Comparison of ENCODE assay signal across 7 mouse cellular contexts in genomic region chr16:31081125-31081664, GRCm38 (mm10). TPM values are rescaled to one million over a fixed set of nuclear protein-coding genes. Genes with fewer than 3 reads are reported as not detected.
DNase-seq lines count a peak whose midpoint lies in the region; ATAC-seq lines count a peak whose summit lies in the region.

Gene Xxylt1, minus strand, starts transcription at chr16:31081432.

- intact Hi-C loops in left cerebral cortex, postnatal 36 days (cut with DNase I), result loop anchor here (5.0 kb wide), 1 partner anchor 271 kb away; no protein-coding TSS in a partner anchor

- H3K4me1 ChIP-seq in intestine, embryonic 16.5 days (ENCODE audit: control insufficient read depth, insufficient read depth, low read length), result peaks cover 7% of the 10 kb centered on the region
- H3K4me1 ChIP-seq in midbrain, embryonic 11.5 days (ENCODE audit: control insufficient read depth, insufficient read depth, low read length), result peaks cover 5% of the 10 kb centered on the region

- peak within 1 kb of the TSS; percentile 79 for H3K9ac ChIP-seq in intestine, embryonic 16.5 days (ENCODE audit: low read depth, low read length)
- H3K9ac ChIP-seq in midbrain, embryonic 11.5 days (ENCODE audit: low read length), result peak within 1 kb of the TSS; percentile 79

- no peaks in the 10 kb centered on the region for H3K36me3 ChIP-seq in intestine, embryonic 16.5 days (ENCODE audit: control insufficient read depth, insufficient read depth, low read length)
- no peaks in the 10 kb centered on the region for H3K36me3 ChIP-seq in midbrain, embryonic 11.5 days (ENCODE audit: control insufficient read depth, insufficient read depth, low read length)

- peak; percentile 97 for ATAC-seq in intestine, embryonic 16.5 days
- peak; percentile 99 for ATAC-seq in midbrain, embryonic 11.5 days (ENCODE audit: low FRiP score)

- peak within 1 kb of the TSS; percentile 93 for H3K27ac ChIP-seq in intestine, embryonic 16.5 days (ENCODE audit: low read length)
- H3K27ac ChIP-seq in midbrain, embryonic 11.5 days (ENCODE audit: low read depth, low read length), result peak within 1 kb of the TSS; percentile 78

- DNase-seq in adrenal gland, adult 8-10 months, result peak; percentile 90
- DNase-seq in embryo, embryonic 9.5 days (ENCODE audit: extremely low spot score), result peak; percentile 94
- peak; percentile 89 to 95 for DNase-seq in gastrocnemius, postnatal 4 days (ENCODE audit: low spot score in 2 of 2)
- DNase-seq in left cerebral cortex, postnatal 36 days (ENCODE audit: low spot score in 2 of 2), result peak; percentile 94 to 97
- DNase-seq in midbrain, embryonic 11.5 days (ENCODE audit: low spot score, missing footprints), result peak; percentile 99
- DNase-seq in skeletal muscle tissue, adult 2 months (ENCODE audit: low read depth, low spot score), result peak; percentile 85

- H3K4me3 ChIP-seq in intestine, embryonic 16.5 days (ENCODE audit: low read length), result peak within 1 kb of the TSS; percentile 82
- peak within 1 kb of the TSS; percentile 76 for H3K4me3 ChIP-seq in midbrain, embryonic 11.5 days (ENCODE audit: low read depth, low read length)

- no peaks in the 10 kb centered on the region for H3K27me3 ChIP-seq in intestine, embryonic 16.5 days (replicated peaks; ENCODE audit: control insufficient read depth, insufficient read depth, low read length)
- no peaks in the 10 kb centered on the region for H3K27me3 ChIP-seq in midbrain, embryonic 11.5 days (ENCODE audit: control insufficient read depth, insufficient read depth, low read length)

- H3K4me2 ChIP-seq in intestine, embryonic 16.5 days (ENCODE audit: low read depth, low read length), result peak within 1 kb of the TSS; percentile 98
- peak within 1 kb of the TSS; percentile 99 for H3K4me2 ChIP-seq in midbrain, embryonic 11.5 days

- under 1% methylated on average over 51 of the region's 54 CpGs for WGBS in intestine, embryonic 16.5 days
- WGBS in midbrain, embryonic 11.5 days, result under 1% methylated on average over 54 of the region's 54 CpGs

- H3K9me3 ChIP-seq in intestine, embryonic 16.5 days (ENCODE audit: control insufficient read depth, low read length), result no peaks in the 10 kb centered on the region
- H3K9me3 ChIP-seq in midbrain, embryonic 11.5 days (ENCODE audit: control insufficient read depth, low read length), result no peaks in the 10 kb centered on the region

RNA-seq across cellular contexts. Expression of gene Xxylt1, which starts in this region (rescaled TPM):
- total RNA-seq in adrenal gland, adult 8-10 months (2022), result 10 to 100 TPM; 14.1 to 19.0 (median 16.7) TPM
- 10 to 100 TPM; 12.7 to 12.9 TPM for total RNA-seq in gastrocnemius, postnatal 4 days (2021)
- 4.9 and 10.5 TPM in 2 replicates for polyA plus RNA-seq in intestine, embryonic 16.5 days (2015; fragmentation: Nextera tagmentation; extraction: Ambion mirVana)
- total RNA-seq in left cerebral cortex, postnatal 36 days (2021), result 10 to 100 TPM; 21.2 to 22.7 TPM
- polyA plus RNA-seq in midbrain, embryonic 11.5 days (2014; fragmentation: Nextera tagmentation; extraction: Ambion mirVana), result 11.7 and 12.7 TPM in 2 replicates

Comparison
In these comparisons a context has a peak if more than half of its experiments do, and no peak if none do; other contexts are left out.
1. Peak in every context shown above with its lines: DNase-seq, ATAC-seq, H3K4me3 ChIP-seq and H3K27ac ChIP-seq.